Mouse (Mus musculus): Measurements from ENCODE around the gene Slc22a12.
A peak's percentile ranks its signal among the peaks of the same experiment; 100 is the strongest.

Gene Slc22a12

GRCm38 (mm10) chr19:6514940-6515339, 27.9 kb downstream of the Slc22a12 start:
- DNase-seq = no peak

GRCm38 (mm10) chr19:6513389-6514139, 29.3 kb downstream of the Slc22a12 start:
- no peak for DNase-seq

GRCm38 (mm10) chr19:6510546-6510945, 32.3 kb downstream of the Slc22a12 start:
- no peak for DNase-seq

DNA sequence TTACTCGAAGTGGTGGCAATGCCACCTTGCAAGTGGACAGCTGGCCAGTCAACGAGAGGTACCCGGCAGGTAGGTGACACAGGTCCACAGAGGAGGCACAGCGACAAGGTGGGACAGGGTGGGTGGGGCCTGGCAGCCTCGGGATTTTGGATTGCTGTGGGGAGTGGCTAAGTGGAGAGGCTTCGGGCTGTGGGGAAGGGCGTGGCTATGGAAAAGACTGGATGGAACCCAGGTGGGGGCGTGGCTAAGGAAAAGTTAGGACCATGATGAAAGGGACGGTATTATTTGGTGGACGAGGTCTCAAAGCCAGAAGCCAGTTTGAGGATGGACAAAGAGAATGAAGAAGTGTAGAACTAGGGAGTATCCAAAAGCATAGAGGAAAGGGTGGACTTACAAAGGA, 33.0 kb downstream of the Slc22a12 start:
- no peak for DNase-seq

- DNase-seq = no peak
Measured at GRCm38 (mm10) chr19:6507393-6507792, 35.4 kb downstream of the Slc22a12 start.

GRCm38 (mm10) chr19:6504656-6505045, 38.2 kb downstream of the Slc22a12 start:
- peak in 1 of 2 experiments; percentile 55 for DNase-seq

DNA sequence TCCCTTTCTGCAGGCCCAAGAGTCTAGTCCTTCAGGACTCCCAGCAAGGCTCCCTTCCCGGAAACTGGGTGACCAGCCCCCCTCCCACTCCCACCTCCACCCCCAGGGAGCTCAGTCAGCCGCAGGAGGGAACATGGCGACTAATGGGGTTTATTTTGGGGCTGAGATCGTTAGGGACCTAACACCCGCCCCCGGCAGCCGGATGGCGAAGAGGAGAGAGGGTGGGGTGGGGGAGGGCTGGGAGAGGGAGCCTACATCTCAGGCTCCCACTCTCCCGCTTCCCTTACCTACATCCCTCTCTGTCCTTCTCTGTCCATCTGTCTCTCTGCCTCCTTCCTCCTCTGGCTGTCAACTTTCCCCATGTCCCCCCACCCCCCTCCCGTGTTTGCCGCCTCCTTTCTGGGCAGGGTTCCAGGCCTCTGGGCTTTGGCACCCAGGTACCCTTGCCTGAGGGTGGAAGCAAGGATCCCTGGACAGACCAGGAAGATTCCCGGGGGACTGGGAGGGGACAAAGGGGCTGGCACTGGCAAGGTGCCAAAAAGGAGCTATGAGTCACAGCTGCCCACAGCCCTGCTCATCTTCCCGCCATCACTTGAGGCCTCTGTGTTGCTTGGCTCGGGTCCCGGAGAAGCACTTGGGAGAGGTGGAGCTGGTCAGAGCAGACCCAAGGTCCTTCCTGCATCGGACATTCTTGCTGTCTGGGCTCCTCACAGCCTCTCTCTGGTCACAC, 38.7 kb downstream of the Slc22a12 start:
- DNase-seq = peak; percentile 68 to 71

- peak; percentile 59 to 61 for DNase-seq
Measured at GRCm38 (mm10) chr19:6502543-6503319, 40.1 kb downstream of the Slc22a12 start.

DNA sequence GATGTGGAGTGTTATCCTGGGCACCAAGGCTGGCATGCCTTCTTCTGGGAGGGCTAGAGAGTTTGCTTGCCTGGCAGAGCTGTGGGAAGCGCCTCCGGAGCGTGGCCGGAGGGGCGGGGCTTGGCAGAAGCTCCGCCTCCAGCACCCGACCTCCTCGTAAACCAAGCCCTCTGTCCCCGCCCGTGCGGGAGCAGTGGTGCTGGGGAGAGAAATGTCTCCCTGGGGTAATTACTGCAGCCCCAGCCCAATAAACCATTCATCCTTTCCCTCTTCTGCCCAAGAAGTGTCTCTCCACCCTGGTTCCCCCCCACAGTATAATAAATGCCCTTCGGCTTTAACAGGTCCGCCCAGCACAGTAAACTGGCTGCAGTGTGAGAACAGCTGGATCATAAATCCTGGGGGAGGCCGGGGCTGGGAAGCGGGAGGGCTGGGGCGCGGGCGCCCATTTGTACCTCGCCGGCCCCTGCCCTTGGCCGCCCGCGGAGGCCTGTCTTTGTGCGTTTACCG, 40.7 kb downstream of the Slc22a12 start:
- peak; percentile 82 to 89 for DNase-seq

DNA sequence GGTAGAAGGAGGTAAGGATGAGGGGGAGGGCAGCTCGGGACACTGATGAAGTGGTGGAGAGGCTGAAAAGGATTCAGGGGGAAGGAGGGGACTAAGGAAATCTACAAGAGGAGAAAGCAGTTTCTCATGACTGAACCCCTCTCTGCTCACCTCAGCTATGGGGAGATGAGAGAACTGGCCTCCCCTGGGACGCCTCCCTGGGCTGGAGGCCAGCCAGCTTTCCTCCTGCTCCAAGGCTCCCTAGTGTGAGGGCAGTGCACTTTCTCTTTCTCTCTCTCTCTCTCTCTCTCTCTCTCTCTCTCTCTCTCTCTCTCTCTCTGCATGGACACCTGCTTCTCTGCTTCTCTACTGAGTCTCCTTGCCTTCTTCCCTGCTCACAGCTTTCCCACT, 42.2 kb downstream of the Slc22a12 start:
- DNase-seq = peak; percentile 51 to 67

- peak; percentile 59 to 69 for DNase-seq
Measured at GRCm38 (mm10) chr19:6499860-6500635, 42.8 kb downstream of the Slc22a12 start.

DNA sequence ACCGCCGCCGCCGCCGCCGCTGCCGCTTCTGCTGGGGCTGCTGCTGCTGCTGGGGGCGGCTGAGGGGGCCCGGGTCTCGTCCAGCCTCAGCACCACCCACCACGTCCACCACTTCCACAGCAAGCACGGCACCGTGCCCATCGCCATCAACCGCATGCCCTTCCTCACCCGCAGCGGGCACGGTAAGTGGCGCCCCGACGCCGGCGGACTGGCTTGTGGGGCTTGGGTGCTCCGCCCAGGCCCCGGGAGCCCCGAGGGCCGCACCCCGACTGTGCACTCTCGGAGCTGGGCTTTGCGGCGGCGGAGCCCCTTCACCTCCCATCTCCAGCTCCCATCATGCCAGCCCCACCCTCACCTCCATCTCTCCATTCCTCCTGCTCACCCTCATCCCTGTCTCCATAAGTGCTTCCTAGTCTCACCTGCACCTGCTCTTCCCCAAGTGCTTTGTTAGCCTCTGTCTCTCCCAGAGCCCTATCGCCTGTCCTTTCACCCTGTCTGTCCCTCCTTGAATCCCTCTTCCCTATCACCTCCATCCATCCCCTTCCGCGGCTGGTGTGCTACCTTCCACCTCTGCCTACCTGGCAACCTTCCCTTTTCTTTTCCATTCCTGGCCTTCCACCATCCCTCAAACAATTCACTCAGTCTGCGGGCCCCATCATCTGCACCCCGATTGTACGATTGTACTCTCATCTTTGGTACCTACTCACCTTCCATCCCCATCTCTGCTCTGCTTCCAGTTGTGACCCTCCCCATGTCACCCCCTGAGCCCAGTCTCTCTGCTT, 44.3 kb downstream of the Slc22a12 start:
- DNase-seq = peak; percentile 48 to 64

DNA sequence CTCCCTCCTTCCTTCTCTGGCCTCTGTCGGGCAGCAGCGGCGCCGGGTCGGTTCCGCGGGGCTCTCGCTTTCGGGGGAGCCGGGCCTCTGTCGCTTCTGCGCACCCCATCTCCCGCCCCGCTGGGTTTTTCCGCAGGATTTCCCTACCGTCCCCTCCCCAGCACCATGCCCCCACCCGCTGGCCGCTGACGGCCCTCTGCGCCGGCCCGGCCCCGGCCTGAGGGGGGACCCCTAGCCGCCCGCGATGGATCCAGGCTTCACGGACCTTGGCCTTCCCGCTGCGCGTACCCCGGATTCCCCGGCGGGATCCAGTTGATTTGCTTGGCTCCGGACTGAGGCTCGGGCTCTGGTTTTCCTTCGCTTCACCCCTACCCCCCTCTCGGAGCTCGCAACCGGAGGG, 45.0 kb downstream of the Slc22a12 start:
- peak; percentile 64 to 69 for DNase-seq

- peak; percentile 79 to 91 for DNase-seq
Measured at GRCm38 (mm10) chr19:6497150-6497801, 45.6 kb downstream of the Slc22a12 start.

- no peak for DNase-seq
Measured at GRCm38 (mm10) chr19:6496462-6497149, 46.2 kb downstream of the Slc22a12 start.

- DNase-seq = no peak
Measured at GRCm38 (mm10) chr19:6495714-6496113, 47.1 kb downstream of the Slc22a12 start.

DNA sequence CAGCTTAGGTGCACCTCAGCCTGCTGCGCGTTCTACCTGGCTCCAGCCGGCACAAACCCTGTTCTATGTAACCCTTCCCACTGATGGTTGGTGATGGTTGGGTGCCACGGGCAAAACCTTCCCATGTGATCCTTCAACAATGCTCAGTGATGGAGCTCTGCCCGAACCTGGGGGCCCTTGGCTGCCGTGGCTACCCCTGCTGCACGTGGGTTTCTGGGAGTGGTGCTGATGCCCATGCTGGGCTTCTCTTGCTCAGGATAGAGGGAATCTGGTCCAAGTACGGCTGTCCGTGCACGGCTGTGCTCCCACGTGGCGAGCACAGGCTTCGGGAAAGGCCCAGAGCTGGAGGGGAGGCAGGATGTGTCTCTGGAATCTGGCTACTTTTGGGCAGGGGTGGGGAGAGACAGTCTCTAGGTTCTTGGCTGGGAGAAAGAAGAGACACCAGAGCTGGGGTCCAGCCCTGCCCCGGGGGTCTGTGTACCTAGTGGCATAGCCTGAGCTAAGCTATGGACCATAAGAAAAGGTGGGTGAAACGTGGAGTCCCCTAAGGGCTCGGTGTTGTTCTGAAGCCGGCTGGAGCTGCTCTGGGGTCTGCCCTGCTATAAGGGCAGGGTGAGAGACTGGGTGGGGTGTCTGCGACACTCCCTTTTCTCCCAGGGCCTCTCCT, 48.2 kb downstream of the Slc22a12 start:
- DNase-seq = no peak

DNA sequence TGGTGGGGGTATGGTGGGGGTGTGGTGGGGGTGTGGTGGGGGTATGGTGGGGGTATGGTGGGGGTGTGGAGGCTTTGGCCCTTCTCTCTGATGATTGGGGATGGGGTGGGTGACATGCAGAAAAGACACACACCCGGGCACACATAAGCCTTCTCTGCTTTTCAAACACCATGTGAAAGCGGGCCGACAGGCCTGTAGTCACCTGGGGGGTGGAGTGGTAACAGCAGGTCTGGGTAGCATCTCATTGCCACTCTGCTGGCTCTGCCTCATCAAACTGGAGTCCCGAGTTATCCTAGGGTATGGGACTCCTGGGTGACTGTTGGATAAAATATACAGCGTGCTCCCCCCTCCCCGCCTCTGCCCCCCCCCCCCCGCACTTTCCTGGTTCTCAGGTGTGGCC, 48.8 kb downstream of the Slc22a12 start:
- DNase-seq = no peak

DNA sequence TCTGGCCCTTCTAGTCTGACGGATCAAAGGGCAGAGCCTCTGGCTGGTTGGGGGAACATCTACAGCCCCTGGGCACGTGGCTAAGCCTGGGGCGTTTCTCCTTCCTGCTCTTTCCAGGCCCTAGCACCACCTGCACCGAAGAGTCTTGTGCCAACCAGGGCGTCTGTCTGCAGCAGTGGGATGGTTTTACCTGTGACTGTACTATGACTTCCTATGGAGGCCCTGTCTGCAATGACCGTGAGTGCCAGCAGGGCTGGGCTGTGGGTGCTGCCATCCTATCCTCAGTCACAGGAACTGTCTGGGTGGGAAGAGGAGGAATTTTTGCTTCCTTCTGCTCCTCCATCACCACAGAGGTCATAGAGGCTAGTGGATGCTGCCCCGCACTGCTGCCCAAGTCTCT, 49.6 kb downstream of the Slc22a12 start:
- no peak for DNase-seq

DNA sequence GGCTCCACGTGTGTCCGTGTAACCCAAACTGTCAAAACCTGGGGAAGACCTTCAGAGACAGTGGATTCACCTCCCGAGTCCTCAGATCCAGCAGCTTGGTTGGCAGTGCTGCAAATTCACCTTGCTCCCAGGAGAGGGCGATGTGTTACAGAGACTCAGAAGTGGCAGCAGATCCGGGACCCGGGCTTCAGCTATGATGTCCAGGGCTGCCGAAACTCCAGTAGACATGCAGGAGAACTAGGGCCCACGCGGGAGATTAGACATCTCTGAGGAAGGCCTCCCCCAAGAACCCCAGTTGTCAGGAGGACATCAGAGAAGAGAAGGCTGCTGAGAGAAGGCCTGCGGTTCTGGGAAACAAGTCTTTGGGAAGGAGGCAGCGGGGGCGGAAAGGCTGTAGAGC, 50.7 kb downstream of the Slc22a12 start:
- peak; percentile 87 to 89 for DNase-seq

Data from cerebellum, adult 18-20 months (tissue).